Mouse (Mus musculus) hematopoietic stem cell, adult 5-6 weeks (primary cell): ENCODE results near the gene Traf4. TPM values are rescaled to one million over a fixed set of nuclear protein-coding genes. Genes with fewer than 3 reads are reported as not detected.
A peak's percentile ranks its signal among the peaks of the same experiment; 100 is the strongest.
"Not testable (repeated sequence)": the region's sequence is repeated elsewhere in the genome, so short reads cannot be mapped to it uniquely, and the experiment has no call there.

Source experiments
- ATAC-seq, 2 experiments: fragments of 125-278 bp in 1 of 2; replicated peaks in 1 of 2; 2 replicates each; pipeline ENCODE4 v1.8.0; 2016 to 2017; ENCODE audit warnings: inconsistent platforms in 2 of 2, mild to moderate bottlenecking in 2 of 2, moderate number of reproducible peaks in 2 of 2, low read depth in 1 of 2, moderate TSS enrichment in 1 of 2; ENCODE audit not compliant: low FRiP score in 2 of 2, poor library complexity in 2 of 2, severe bottlenecking in 2 of 2, insufficient read depth in 1 of 2, low TSS enrichment in 1 of 2
- total RNA-seq: library from RNA; stranded (forward); fragments of 172-1452, 232-1000 nt; gene quantifications from 2 replicates; pipeline ENCODE4 v1.2.3, GENCODE M21; 2017

The Traf4 gene
- total RNA-seq, 1 experiment from 2014 or later: 13.5 TPM

GRCm38 (mm10) chr11:78159096-78159495, 6.3 kb downstream of the Traf4 start:
- peak; percentile 84 to 85 for ATAC-seq

DNA sequence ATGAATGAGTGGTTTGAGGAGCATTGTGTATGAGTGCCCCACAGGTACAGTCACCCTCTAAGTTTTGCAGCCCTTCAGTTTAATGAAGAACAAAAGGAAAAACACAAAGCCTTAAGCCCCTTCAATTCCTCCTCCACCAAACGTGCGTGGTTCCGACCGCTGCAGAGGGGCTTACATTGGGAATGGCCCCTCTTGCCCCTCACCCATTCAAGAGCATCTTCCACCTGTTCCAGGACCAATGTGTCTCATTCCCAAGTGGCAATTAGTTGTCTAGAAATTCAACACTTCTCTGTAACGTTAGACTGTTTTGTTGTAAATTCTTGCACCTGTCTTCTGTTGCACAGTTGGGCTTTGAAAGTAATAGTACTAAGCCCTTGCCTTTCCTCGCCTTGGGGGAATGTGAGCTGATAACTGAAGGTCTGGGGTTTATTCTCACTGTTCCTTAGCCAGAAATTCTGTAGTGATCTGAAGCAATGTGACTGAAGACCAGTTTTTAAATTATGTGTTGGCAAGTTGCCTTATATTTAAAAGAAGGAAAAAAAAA, 9.2 kb downstream of the Traf4 start:
- no peak for ATAC-seq

- ATAC-seq: no peak
Measured at GRCm38 (mm10) chr11:78155674-78156073, 9.7 kb downstream of the Traf4 start.

DNA sequence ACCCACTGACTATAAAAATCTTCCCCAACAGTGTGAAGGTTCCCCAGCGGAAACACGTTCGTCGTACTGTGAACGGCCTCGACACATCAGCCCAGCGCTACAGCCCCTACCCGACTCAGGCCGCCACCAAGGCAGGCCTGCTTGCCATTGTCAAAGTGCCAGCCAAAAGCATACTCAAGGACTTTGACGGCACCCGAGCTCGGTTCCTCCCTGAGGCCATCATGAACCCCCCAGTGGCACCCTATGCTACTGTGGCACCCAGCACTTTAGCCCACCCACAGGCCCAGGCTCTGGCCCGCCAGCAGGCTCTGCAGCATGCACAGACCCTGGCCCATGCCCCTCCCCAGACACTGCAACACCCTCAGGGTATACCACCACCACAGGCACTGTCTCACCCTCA, 11.6 kb downstream of the Traf4 start:
- no peak for ATAC-seq

GRCm38 (mm10) chr11:78152299-78153231, 12.8 kb downstream of the Traf4 start:
- no peak for ATAC-seq

DNA sequence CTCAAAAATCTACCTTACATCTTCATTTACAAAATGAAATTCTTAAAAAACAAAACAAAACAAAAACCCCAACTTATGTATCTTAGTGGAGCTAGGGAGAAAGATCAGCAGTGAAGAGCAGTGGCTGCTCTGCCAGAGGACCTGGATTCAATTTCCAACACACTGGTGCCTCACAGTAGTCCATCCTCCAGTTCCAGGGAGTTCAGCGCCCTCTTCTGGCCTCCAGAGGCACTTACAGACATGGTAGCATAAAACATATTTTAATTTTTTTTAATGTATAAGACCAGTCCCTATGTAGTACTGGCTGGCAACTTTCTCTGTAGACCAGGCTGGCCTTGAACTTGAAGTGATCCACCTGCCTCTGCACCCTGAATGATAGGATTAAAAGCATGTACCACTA, 14.2 kb downstream of the Traf4 start:
- ATAC-seq: peak in 1 of 2 experiments; percentile 32; a peak in 1 of 4 replicates

DNA sequence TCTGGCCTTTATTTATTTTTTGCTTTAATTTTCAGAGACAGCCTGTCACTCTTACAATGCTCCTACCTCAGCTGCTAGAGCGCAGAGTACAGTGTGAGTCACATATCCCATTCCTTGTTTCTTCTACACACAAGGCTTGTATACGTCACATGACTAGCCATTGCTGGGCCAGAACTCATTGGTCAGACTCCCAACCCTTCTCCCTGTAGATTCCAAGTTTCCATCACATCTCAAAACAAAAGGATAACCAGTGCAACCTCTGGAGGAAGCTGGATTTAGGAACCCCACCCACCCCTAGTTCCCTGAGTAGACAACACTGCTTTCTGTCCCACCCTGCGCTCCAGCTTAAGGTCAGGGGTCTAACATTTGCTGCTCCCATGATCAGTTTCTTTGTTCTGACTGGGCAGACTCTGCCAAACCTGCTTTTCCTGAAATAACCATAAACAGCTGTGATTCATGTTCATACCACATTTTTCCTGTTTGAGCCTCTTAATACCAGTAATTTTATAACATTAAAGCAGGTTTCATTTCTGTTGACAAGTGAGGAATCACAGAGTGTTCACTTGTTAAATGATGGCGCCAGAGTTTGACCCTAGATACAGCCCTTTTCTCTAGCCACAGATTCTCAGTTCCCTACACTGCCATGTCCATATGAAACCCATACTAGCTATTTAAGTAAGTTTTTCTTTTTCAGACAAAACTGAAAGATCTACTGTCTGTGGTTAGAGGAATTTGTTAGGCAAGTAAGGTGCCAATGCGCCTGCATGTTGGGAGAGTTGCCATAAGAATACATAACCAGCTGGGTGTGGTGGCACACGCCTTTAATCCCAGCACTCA, 18.5 kb downstream of the Traf4 start:
- no peak for ATAC-seq

- ATAC-seq: no peak
Measured at GRCm38 (mm10) chr11:78146168-78146567, 19.2 kb downstream of the Traf4 start.

- ATAC-seq: no peak
Measured at GRCm38 (mm10) chr11:78143520-78143919, 21.9 kb downstream of the Traf4 start.

GRCm38 (mm10) chr11:78140665-78141064, 24.7 kb downstream of the Traf4 start:
- ATAC-seq: no peak

- ATAC-seq: no peak
Measured at GRCm38 (mm10) chr11:78138023-78138422, 27.4 kb downstream of the Traf4 start.

GRCm38 (mm10) chr11:78137584-78137983, 27.8 kb downstream of the Traf4 start:
- ATAC-seq: no peak

DNA sequence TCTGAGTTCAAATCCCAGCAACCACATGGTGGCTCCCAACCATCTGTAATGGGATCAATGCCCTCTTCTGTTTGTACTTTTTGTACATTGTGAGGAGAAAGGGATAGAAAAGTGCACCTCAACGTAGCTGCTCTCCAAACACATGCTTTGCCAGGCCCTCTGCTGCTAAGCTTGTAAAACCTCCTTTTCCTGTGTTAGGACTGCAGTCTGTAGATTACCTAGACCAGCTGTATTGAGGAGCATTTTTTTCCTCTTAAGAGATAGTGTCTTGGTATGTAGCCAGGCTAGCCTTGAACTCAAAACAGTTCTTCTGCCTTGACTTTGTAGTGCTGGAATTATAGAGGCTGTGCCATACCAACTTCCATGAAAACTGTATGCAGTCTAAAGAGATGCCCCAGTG, 29.3 kb downstream of the Traf4 start:
- ATAC-seq: no peak

- ATAC-seq: not testable (repeated sequence)
Measured at GRCm38 (mm10) chr11:78135314-78135713, 30.1 kb downstream of the Traf4 start.

GRCm38 (mm10) chr11:78134344-78134743, 31.0 kb downstream of the Traf4 start:
- no peak for ATAC-seq

- ATAC-seq: no peak
Measured at GRCm38 (mm10) chr11:78133915-78134314, 31.5 kb downstream of the Traf4 start.

- ATAC-seq: no peak
Measured at GRCm38 (mm10) chr11:78129458-78129857, 35.9 kb downstream of the Traf4 start.

GRCm38 (mm10) chr11:78126739-78127138, 38.6 kb downstream of the Traf4 start:
- ATAC-seq: peak; percentile 65 to 68; a peak in 2 of 4 replicates
